Mouse (Mus musculus) CH12F3 (cell line): ENCODE results near the gene Csnka2ip.

Experiments
- in situ Hi-C: fragments of 300-500 bp; cut with MboI; formaldehyde crosslinking; loops from 2 replicates; pipeline ENCODE4 v1.14.3; 2020; ENCODE audit warnings: low sequenced_read_pairs

The Csnka2ip gene

GRCm38 (mm10) chr16:64602308-64602707, at the start of gene Csnka2ip:
TSS of gene Csnka2ip (minus strand) at chr16:64602408.
- in situ Hi-C loops: no loop called here

- in situ Hi-C loops: no loop called here
Measured at GRCm38 (mm10) chr16:64649594-64650290, 47.5 kb upstream of the Csnka2ip start.

GRCm38 (mm10) chr16:64647771-64648170, 45.6 kb upstream of the Csnka2ip start:
- in situ Hi-C loops: no loop called here

GRCm38 (mm10) chr16:64635110-64635509, 32.9 kb upstream of the Csnka2ip start:
- in situ Hi-C loops: no loop called here

GRCm38 (mm10) chr16:64620116-64620515, 17.9 kb upstream of the Csnka2ip start:
- in situ Hi-C loops: no loop called here

GRCm38 (mm10) chr16:64614648-64615047, 12.4 kb upstream of the Csnka2ip start:
- in situ Hi-C loops: no loop called here

GRCm38 (mm10) chr16:64607793-64608192, 5.6 kb upstream of the Csnka2ip start:
- in situ Hi-C loops: no loop called here

GRCm38 (mm10) chr16:64586825-64587224, 15.4 kb downstream of the Csnka2ip start:
- in situ Hi-C loops: no loop called here

GRCm38 (mm10) chr16:64586262-64586619, 16.0 kb downstream of the Csnka2ip start:
- in situ Hi-C loops: no loop called here

GRCm38 (mm10) chr16:64585599-64586261, 16.5 kb downstream of the Csnka2ip start:
- in situ Hi-C loops: no loop called here

- in situ Hi-C loops: no loop called here
Measured at GRCm38 (mm10) chr16:64584591-64584990, 17.6 kb downstream of the Csnka2ip start.

- in situ Hi-C loops: no loop called here
Measured at GRCm38 (mm10) chr16:64583406-64583805, 18.8 kb downstream of the Csnka2ip start.

GRCm38 (mm10) chr16:64569496-64569895, 32.7 kb downstream of the Csnka2ip start:
- in situ Hi-C loops: no loop called here

- in situ Hi-C loops: no loop called here
Measured at GRCm38 (mm10) chr16:64563081-64563480, 39.1 kb downstream of the Csnka2ip start.

GRCm38 (mm10) chr16:64558518-64558917, 43.7 kb downstream of the Csnka2ip start:
- in situ Hi-C loops: no loop called here

- in situ Hi-C loops: no loop called here
Measured at GRCm38 (mm10) chr16:64526883-64527282, 75.3 kb downstream of the Csnka2ip start.

GRCm38 (mm10) chr16:64524051-64524645, 78.1 kb downstream of the Csnka2ip start:
- in situ Hi-C loops: no loop called here

- in situ Hi-C loops: no loop called here
Measured at GRCm38 (mm10) chr16:64513423-64513822, 88.8 kb downstream of the Csnka2ip start.
